Mouse (Mus musculus) hindbrain, embryonic 11.5 days (tissue): ENCODE measurements at regions not wholly inside any gene's neighbourhood (a gene's known extent, or its start where the extent isn't known, plus 50 kb on each side); places are given as distances from the start of the nearest gene placed in this dataset.

Experiments
- ATAC-seq: fragments of 200-750 bp; cut with Nextera tagmentation; 2 replicates; pipeline ENCODE4 v1.8.0; 2017; ENCODE audit warnings: mild to moderate bottlenecking, moderate TSS enrichment, moderate library complexity; ENCODE audit not compliant: low FRiP score
- DNase-seq: peaks from one replicate; pipeline ENCODE4 v3.0.0-alpha.2; 2015; ENCODE audit warnings: low spot score
- H3K27ac ChIP-seq: fragments of 300-500 bp; sonication (generic); 2 replicates; pipeline ENCODE4 v1.5.1; 2014; ENCODE audit warnings: mild to moderate bottlenecking, low read depth, low read length
- H3K27me3 ChIP-seq: fragments of 300-500 bp; sonication (generic); 2 replicates; pipeline ENCODE4 v1.6.1; 2014; ENCODE audit warnings: mild to moderate bottlenecking, low read length, moderate library complexity, mixed read lengths; ENCODE audit not compliant: control insufficient read depth, insufficient read depth
- H3K36me3 ChIP-seq: fragments of 300-500 bp; sonication (generic); 2 replicates; pipeline ENCODE4 v1.6.1; 2014; ENCODE audit warnings: mild to moderate bottlenecking, low read length, moderate library complexity, mixed read lengths; ENCODE audit not compliant: control insufficient read depth, insufficient read depth
- H3K4me1 ChIP-seq: fragments of 300-500 bp; sonication (generic); replicated peaks from 2 replicates; pipeline ENCODE4 v1.6.1; 2014; ENCODE audit warnings: low read length, mixed read lengths; ENCODE audit not compliant: control insufficient read depth, insufficient read depth
- H3K4me2 ChIP-seq: fragments of 300-500 bp; sonication (generic); replicated peaks from 2 replicates; pipeline ENCODE4 v1.6.1; 2014; ENCODE audit warnings: mild to moderate bottlenecking, low read depth, low read length
- H3K4me3 ChIP-seq: fragments of 300-500 bp; sonication (generic); 2 replicates; pipeline ENCODE4 v1.5.1; 2014; ENCODE audit warnings: low read depth, low read length
- H3K9ac ChIP-seq: fragments of 300-500 bp; sonication (generic); 2 replicates; pipeline ENCODE4 v1.6.1; 2014; ENCODE audit warnings: low read depth, low read length
- H3K9me3 ChIP-seq: fragments of 300-500 bp; sonication (generic); 2 replicates; pipeline ENCODE4 v1.6.1; 2016; ENCODE audit warnings: low read length; ENCODE audit not compliant: control insufficient read depth
- WGBS: fragments of 180-500 bp; shearing (Covaris S2); extraction: QIAGEN DNeasy Blood & Tissue Kit; methylation state at CpG from one replicate; pipeline ENCODE4 v1.1.7; 2014; 5-methylcytosine and 5-hydroxymethylcytosine counted together

- no peak for ATAC-seq
- peak; percentile 26 for DNase-seq
- Histone ChIP-seq H3K9ac (no peak overlapping the region), H3K27ac (no peak overlapping the region), H3K4me2 (no peak overlapping the region), H3K36me3 (no peaks in the 10 kb centered on the region), H3K27me3 (no peaks in the 10 kb centered on the region), H3K4me3 (no peak overlapping the region), H3K9me3 (no peaks in the 10 kb centered on the region), H3K4me1 (no peaks in the 10 kb centered on the region)
- 51% methylated on average over 10 of the region's 10 CpGs for WGBS
Observed at GRCm38 (mm10) chr15:51502742-51503270, 2381.9 kb upstream of the Gm7489 start.

GRCm38 (mm10) chr15:51503341-51503740, 2381.4 kb upstream of the Gm7489 start:
- Histone ChIP-seq H3K9ac (no peak overlapping the region), H3K27ac (no peak overlapping the region), H3K4me2 (no peak overlapping the region), H3K9me3 (no peaks in the 10 kb centered on the region), H3K27me3 (no peaks in the 10 kb centered on the region), H3K4me1 (no peaks in the 10 kb centered on the region), H3K36me3 (no peaks in the 10 kb centered on the region), H3K4me3 (no peak overlapping the region)
- peak; percentile 16 for DNase-seq
- ATAC-seq, result no peak
- 42% methylated on average over 6 of the region's 8 CpGs for WGBS

DNA sequence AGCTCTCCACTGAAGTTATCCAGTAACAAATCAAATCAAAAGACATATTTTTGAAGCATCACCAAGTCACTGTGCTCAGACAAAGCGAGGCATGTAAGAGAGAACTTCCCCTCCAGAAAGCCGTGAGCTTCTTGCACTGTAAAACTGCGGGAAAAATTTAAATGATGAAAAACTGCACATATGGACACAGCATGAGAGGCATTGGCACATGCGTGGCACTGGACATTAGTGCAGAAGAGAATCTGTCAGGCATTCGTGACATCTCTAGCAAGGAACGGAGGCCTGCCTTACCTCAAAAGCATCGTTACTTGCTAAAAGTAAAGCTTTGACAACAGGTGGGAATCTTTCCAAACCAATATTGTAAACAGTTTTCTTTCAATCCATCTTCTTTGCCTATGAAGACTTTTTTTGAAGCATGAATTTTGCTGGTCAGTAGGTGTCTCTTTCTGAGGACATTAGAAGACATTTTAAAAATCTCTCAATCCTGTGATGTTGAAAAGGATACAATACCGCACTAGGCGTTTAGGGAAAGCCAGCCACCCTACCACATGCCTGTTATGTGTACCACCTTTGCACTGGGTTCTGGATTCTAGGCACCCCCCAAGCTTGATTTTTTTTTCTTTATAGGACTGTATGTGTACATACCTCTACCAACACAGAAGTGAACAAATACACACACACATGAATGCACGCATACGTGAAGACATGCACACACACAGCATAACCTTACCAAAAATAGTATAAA, 2380.5 kb upstream of the Gm7489 start:
- Histone ChIP-seq H3K4me2 (no peak overlapping the region), H3K36me3 (no peaks in the 10 kb centered on the region), H3K4me1 (no peaks in the 10 kb centered on the region), H3K4me3 (no peak overlapping the region), H3K27ac (no peak overlapping the region), H3K27me3 (no peaks in the 10 kb centered on the region), H3K9ac (no peak overlapping the region), H3K9me3 (no peaks in the 10 kb centered on the region)
- WGBS, result 79% methylated on average over 11 of the region's 11 CpGs
- ATAC-seq (no peak), DNase-seq (no peak)

GRCm38 (mm10) chr15:51504789-51505188, 2379.9 kb upstream of the Gm7489 start:
- Histone ChIP-seq H3K9ac (no peak overlapping the region), H3K9me3 (no peaks in the 10 kb centered on the region), H3K4me2 (no peak overlapping the region), H3K27me3 (no peaks in the 10 kb centered on the region), H3K4me3 (no peak overlapping the region), H3K27ac (no peak overlapping the region), H3K36me3 (no peaks in the 10 kb centered on the region), H3K4me1 (no peaks in the 10 kb centered on the region)
- ATAC-seq, result no peak
- DNase-seq, result no peak
- 82% methylated on average over 5 of the region's 5 CpGs for WGBS

- ATAC-seq (no peak), DNase-seq (no peak)
- Histone ChIP-seq H3K36me3 (no peaks in the 10 kb centered on the region), H3K27me3 (no peaks in the 10 kb centered on the region), H3K4me3 (no peak overlapping the region), H3K9me3 (no peaks in the 10 kb centered on the region), H3K27ac (no peak overlapping the region), H3K4me1 (no peaks in the 10 kb centered on the region), H3K9ac (no peak overlapping the region), H3K4me2 (no peak overlapping the region)
- 86% methylated on average over 2 of the region's 2 CpGs for WGBS
Observed at GRCm38 (mm10) chr15:51507126-51507525, 2377.6 kb upstream of the Gm7489 start.

DNA sequence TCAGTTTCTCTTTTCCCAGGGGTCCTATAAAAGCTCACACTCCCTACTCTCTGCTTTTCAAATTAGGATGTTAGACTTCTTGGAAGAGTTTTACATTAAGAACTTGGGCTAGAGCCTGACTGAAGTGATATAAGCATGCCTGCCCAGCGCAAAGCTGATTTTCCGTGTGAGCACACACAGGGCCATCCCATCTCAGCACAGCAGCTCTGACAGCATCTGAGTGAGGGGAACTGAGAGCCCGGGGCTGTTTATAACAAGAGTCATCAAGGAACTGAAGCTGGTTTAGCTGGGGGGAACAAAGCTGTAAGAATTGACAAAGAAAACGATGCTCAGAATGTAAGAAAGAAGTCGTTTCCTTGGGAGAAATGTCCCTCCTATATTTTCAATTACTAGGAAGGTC, 2373.4 kb upstream of the Gm7489 start:
- WGBS, result 46% methylated on average over 5 of the region's 5 CpGs
- Histone ChIP-seq H3K9me3 (no peaks in the 10 kb centered on the region), H3K4me1 (no peaks in the 10 kb centered on the region), H3K36me3 (no peaks in the 10 kb centered on the region), H3K9ac (no peak overlapping the region), H3K4me2 (no peak overlapping the region), H3K27ac (no peak overlapping the region), H3K27me3 (no peaks in the 10 kb centered on the region), H3K4me3 (no peak overlapping the region)
- DNase-seq (no peak), ATAC-seq (no peak)

DNA sequence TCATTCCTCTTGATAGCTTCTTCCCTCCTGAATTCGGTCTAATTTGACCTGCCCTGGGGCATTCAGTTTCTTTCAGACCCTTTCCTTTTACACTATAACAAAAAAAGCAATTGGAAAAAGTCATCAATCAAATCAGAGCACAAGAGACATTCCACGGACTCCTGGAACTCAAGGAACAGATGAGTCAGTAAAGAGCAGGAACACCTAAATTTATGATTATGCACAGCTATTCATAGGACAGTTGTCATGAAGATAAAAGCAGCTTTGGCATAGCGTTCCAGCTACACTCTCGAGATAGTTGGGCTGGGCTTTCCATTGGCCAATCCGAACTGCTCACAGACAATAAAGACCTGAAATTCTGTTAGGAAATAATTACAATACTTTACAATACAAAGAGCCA, 2348.4 kb upstream of the Gm7489 start:
- no peak for ATAC-seq
- Histone ChIP-seq H3K9me3 (no peaks in the 10 kb centered on the region), H3K9ac (no peak overlapping the region)

DNA sequence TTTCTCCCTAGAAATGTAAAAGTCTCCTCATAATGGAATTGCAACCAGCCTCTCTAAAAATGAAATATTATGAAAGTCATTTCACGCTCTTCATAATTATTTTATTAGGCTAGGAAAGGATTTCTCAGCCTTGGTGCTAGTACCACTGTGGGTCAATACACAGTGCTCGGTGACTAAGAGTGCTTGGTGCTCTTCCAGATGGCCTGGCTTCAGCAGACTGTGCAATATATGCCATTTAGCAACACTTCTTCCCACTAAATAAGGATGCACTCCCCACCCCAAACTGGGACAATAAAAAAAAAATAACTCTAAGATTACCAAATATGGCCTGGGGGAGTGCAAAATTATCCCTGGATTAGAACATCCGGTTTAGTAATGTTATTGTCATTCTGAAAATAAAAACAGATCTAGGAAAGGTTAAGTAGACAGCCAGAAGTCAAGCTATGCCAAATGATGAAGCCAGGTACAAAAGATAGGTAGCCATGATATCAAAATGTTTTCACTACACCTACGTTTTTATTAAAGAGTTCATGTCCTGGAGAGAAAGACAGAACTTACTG, 2333.4 kb upstream of the Gm7489 start:
- DNase-seq (no peak), ATAC-seq (no peak)
- no peak overlapping the region for H3K9ac ChIP-seq
- 86% methylated on average over 4 of the region's 4 CpGs for WGBS
- H3K36me3 ChIP-seq, result no peaks in the 10 kb centered on the region
- no peaks in the 10 kb centered on the region for H3K4me1 ChIP-seq
- H3K9me3 ChIP-seq, result no peaks in the 10 kb centered on the region
- no peaks in the 10 kb centered on the region for H3K27me3 ChIP-seq
- no peak overlapping the region for H3K4me2 ChIP-seq
- H3K27ac ChIP-seq, result no peak overlapping the region
- no peak overlapping the region for H3K4me3 ChIP-seq

More for the DNA sequence above, 2348.4 kb upstream of the Gm7489 start:
- Histone ChIP-seq H3K27ac (no peak overlapping the region), H3K4me3 (no peak overlapping the region), H3K36me3 (no peaks in the 10 kb centered on the region), H3K4me1 (no peaks in the 10 kb centered on the region), H3K27me3 (no peaks in the 10 kb centered on the region), H3K4me2 (no peak overlapping the region)
- no peak for DNase-seq
- WGBS, result 44% methylated on average over 5 of the region's 5 CpGs

- Histone ChIP-seq H3K4me1 (no peaks in the 10 kb centered on the region), H3K4me3 (no peak overlapping the region), H3K36me3 (no peaks in the 10 kb centered on the region), H3K9me3 (no peaks in the 10 kb centered on the region), H3K9ac (no peak overlapping the region), H3K27me3 (no peaks in the 10 kb centered on the region), H3K27ac (no peak overlapping the region), H3K4me2 (no peak overlapping the region)
- DNase-seq, result no peak
- ATAC-seq, result no peak
Observed at GRCm38 (mm10) chr15:51558215-51558614, 2326.5 kb upstream of the Gm7489 start.
